Mouse (Mus musculus) liver, embryonic 11.5 days (tissue): ENCODE results near the gene G430095P16Rik. TPM values are rescaled to one million over a fixed set of nuclear protein-coding genes. Genes with fewer than 3 reads are reported as not detected.

Experiments used
- ATAC-seq: fragments of 200-750 bp; cut with Nextera tagmentation; replicated peaks from 2 replicates; pipeline ENCODE4 v1.8.0; 2017; ENCODE audit warnings: moderate number of reproducible peaks, mild to moderate bottlenecking, moderate TSS enrichment, moderate library complexity; ENCODE audit not compliant: low FRiP score
- DNase-seq: peaks from one replicate; pipeline ENCODE4 v3.0.0-alpha.2; 2017; ENCODE audit warnings: low spot score
- H3K27ac ChIP-seq: fragments of 300-500 bp; sonication (generic); 2 replicates; pipeline ENCODE4 v1.5.1; 2014; ENCODE audit warnings: mild to moderate bottlenecking, low read depth, low read length, control low read depth
- H3K27me3 ChIP-seq: fragments of 300-500 bp; sonication (generic); replicated peaks from 2 replicates; pipeline ENCODE4 v1.6.1; 2014; ENCODE audit warnings: low read length, mixed read lengths; ENCODE audit not compliant: control insufficient read depth, insufficient read depth
- H3K36me3 ChIP-seq: fragments of 300-500 bp; sonication (generic); 2 replicates; pipeline ENCODE4 v1.6.1; 2014; ENCODE audit warnings: mild to moderate bottlenecking, low read length, moderate library complexity, mixed read lengths; ENCODE audit not compliant: control insufficient read depth, insufficient read depth
- H3K4me1 ChIP-seq: fragments of 300-500 bp; sonication (generic); replicated peaks from 2 replicates; pipeline ENCODE4 v1.6.1; 2014; ENCODE audit warnings: low read length, mixed read lengths; ENCODE audit not compliant: control insufficient read depth, insufficient read depth
- H3K4me2 ChIP-seq: fragments of 300-500 bp; sonication (generic); 2 replicates; pipeline ENCODE4 v1.6.1; 2014; ENCODE audit warnings: mild to moderate bottlenecking, control low read depth, moderate library complexity
- H3K4me3 ChIP-seq: fragments of 300-500 bp; sonication (generic); 2 replicates; pipeline ENCODE4 v1.5.1; 2014; ENCODE audit warnings: low read depth, low read length, control low read depth
- H3K9ac ChIP-seq: fragments of 300-500 bp; sonication (generic); 2 replicates; pipeline ENCODE4 v1.6.1; 2014; ENCODE audit warnings: low read depth, low read length, control low read depth
- H3K9me3 ChIP-seq: fragments of 300-500 bp; sonication (generic); 2 replicates; pipeline ENCODE4 v1.6.1; 2016; ENCODE audit warnings: low read length, inconsistent platforms, mixed read lengths; ENCODE audit not compliant: control insufficient read depth
- WGBS: fragments of 180-500 bp; shearing (Covaris S2); extraction: QIAGEN DNeasy Blood & Tissue Kit; methylation state at CpG from one replicate; pipeline ENCODE4 v1.1.7; 2014; 5-methylcytosine and 5-hydroxymethylcytosine counted together
- polyA plus RNA-seq: library from polyadenylated mRNA; unstranded; fragments of >200 nt; fragmentation: Nextera tagmentation; extraction: Ambion mirVana; gene quantifications from 2 replicates; pipeline ENCODE4 v1.2.1, GENCODE M21; 2014

The G430095P16Rik gene
- polyA plus RNA-seq, 1 experiment from 2014 or later, result 12.3 TPM

- Histone ChIP-seq H3K4me2 (no peak overlapping the region), H3K9ac (no peak overlapping the region), H3K9me3 (no peaks in the 10 kb centered on the region), H3K27ac (peak overlapping the region; percentile 46; the same call in 1 of the 2 replicates), H3K27me3 (peaks cover 58% of the 10 kb centered on the region), H3K4me1 (peaks cover 21% of the 10 kb centered on the region), H3K36me3 (no peaks in the 10 kb centered on the region), H3K4me3 (no peak overlapping the region)
- no peak for DNase-seq
- ATAC-seq, result no peak
- 67% methylated on average over 4 of the region's 4 CpGs for WGBS
Observed at GRCm38 (mm10) chr8:84713381-84713780, 9.4 kb upstream of the G430095P16Rik start.

- 65% methylated on average over 4 of the region's 4 CpGs for WGBS
- no peak overlapping the region for H3K4me3 ChIP-seq
- H3K9me3 ChIP-seq, result no peaks in the 10 kb centered on the region
- H3K27ac ChIP-seq, result no peak overlapping the region
- no peak for ATAC-seq
- no peaks in the 10 kb centered on the region for H3K36me3 ChIP-seq
- peaks cover 51% of the 10 kb centered on the region for H3K27me3 ChIP-seq
- H3K4me2 ChIP-seq, result no peak overlapping the region
- H3K4me1 ChIP-seq, result peaks cover 14% of the 10 kb centered on the region
- DNase-seq, result no peak
- H3K9ac ChIP-seq, result no peak overlapping the region
Observed at GRCm38 (mm10) chr8:84714161-84714560, 8.6 kb upstream of the G430095P16Rik start.

- ATAC-seq, result no peak
- Histone ChIP-seq H3K27me3 (peaks cover 61% of the 10 kb centered on the region), H3K4me1 (peaks cover 13% of the 10 kb centered on the region), H3K36me3 (no peaks in the 10 kb centered on the region), H3K27ac (no peak overlapping the region), H3K4me3 (0 out of 2 replicates have a peak overlapping the region, but pooled peaks have one; percentile 17), H3K4me2 (peak overlapping the region; percentile 38), H3K9me3 (no peaks in the 10 kb centered on the region), H3K9ac (peak overlapping the region; percentile 3; the same call in 1 of the 2 replicates)
- no peak for DNase-seq
- WGBS, result 28% methylated on average over 27 of the region's 27 CpGs
Observed at GRCm38 (mm10) chr8:84715893-84716468, 6.8 kb upstream of the G430095P16Rik start.

- peaks cover 15% of the 10 kb centered on the region for H3K4me1 ChIP-seq
- no peak overlapping the region for H3K9ac ChIP-seq
- ATAC-seq, result no peak
- no peak overlapping the region for H3K27ac ChIP-seq
- H3K36me3 ChIP-seq, result no peaks in the 10 kb centered on the region
- peaks cover 58% of the 10 kb centered on the region for H3K27me3 ChIP-seq
- no peak for DNase-seq
- H3K4me3 ChIP-seq, result no peak overlapping the region
- WGBS, result 89% methylated on average over 11 of the region's 11 CpGs
- H3K9me3 ChIP-seq, result no peaks in the 10 kb centered on the region
- no peak overlapping the region for H3K4me2 ChIP-seq
Observed at GRCm38 (mm10) chr8:84716790-84717189, 6.0 kb upstream of the G430095P16Rik start.

GRCm38 (mm10) chr8:84718476-84718875 lies 4.3 kb upstream of the G430095P16Rik start:
- no peak overlapping the region for H3K27ac ChIP-seq
- H3K9ac ChIP-seq, result no peak overlapping the region
- H3K36me3 ChIP-seq, result no peaks in the 10 kb centered on the region
- DNase-seq (no peak), ATAC-seq (no peak)
- 85% methylated on average over 5 of the region's 5 CpGs for WGBS
- H3K4me1 ChIP-seq, result peaks cover 21% of the 10 kb centered on the region
- no peak overlapping the region for H3K4me3 ChIP-seq
- peaks cover 52% of the 10 kb centered on the region for H3K27me3 ChIP-seq
- no peaks in the 10 kb centered on the region for H3K9me3 ChIP-seq
- H3K4me2 ChIP-seq, result no peak overlapping the region

- no peak overlapping the region for H3K27ac ChIP-seq
- peaks cover 46% of the 10 kb centered on the region for H3K27me3 ChIP-seq
- no peak overlapping the region for H3K4me3 ChIP-seq
- no peak overlapping the region for H3K4me2 ChIP-seq
- no peak overlapping the region for H3K9ac ChIP-seq
- no peaks in the 10 kb centered on the region for H3K9me3 ChIP-seq
- 71% methylated on average over 5 of the region's 5 CpGs for WGBS
- DNase-seq (no peak), ATAC-seq (no peak)
- H3K36me3 ChIP-seq, result no peaks in the 10 kb centered on the region
- H3K4me1 ChIP-seq, result peaks cover 28% of the 10 kb centered on the region
Observed at GRCm38 (mm10) chr8:84718959-84719690, 3.7 kb upstream of the G430095P16Rik start.

- 0 out of 2 replicates have a peak, but pooled peaks have one; percentile 4 for ATAC-seq
- H3K9ac ChIP-seq, result peak overlapping the region; percentile 73
Observed at GRCm38 (mm10) chr8:84722530-84722849, 317 bp upstream of the G430095P16Rik start.

GRCm38 (mm10) chr8:84723571-84723900 lies 729 bp downstream of the G430095P16Rik start:
- WGBS, result 15% methylated on average over 7 of the region's 7 CpGs
- Histone ChIP-seq H3K27me3 (peaks cover 11% of the 10 kb centered on the region), H3K36me3 (no peaks in the 10 kb centered on the region; the same call in 1 of the 2 replicates), H3K4me2 (peak overlapping the region; percentile 75), H3K9me3 (no peaks in the 10 kb centered on the region), H3K9ac (peak overlapping the region; percentile 73), H3K4me3 (peak overlapping the region; percentile 48), H3K27ac (peak overlapping the region; percentile 91), H3K4me1 (peaks cover 66% of the 10 kb centered on the region)
- DNase-seq (no peak), ATAC-seq (peak; percentile 53)

More at GRCm38 (mm10) chr8:84722530-84722849, 317 bp upstream of the G430095P16Rik start:
- H3K4me2 ChIP-seq, result peak overlapping the region; percentile 75
- peaks cover 18% of the 10 kb centered on the region for H3K27me3 ChIP-seq
- WGBS, result 54% methylated on average over 6 of the region's 6 CpGs
- peak overlapping the region; percentile 91 for H3K27ac ChIP-seq
- H3K4me1 ChIP-seq, result peaks cover 59% of the 10 kb centered on the region
- no peak for DNase-seq
- peak overlapping the region; percentile 48 for H3K4me3 ChIP-seq
- H3K36me3 ChIP-seq, result no peaks in the 10 kb centered on the region; the same call in 1 of the 2 replicates
- no peaks in the 10 kb centered on the region for H3K9me3 ChIP-seq

- peak; percentile 61 for ATAC-seq
- no peaks in the 10 kb centered on the region for H3K9me3 ChIP-seq
- peak overlapping the region; percentile 91 for H3K27ac ChIP-seq
- H3K4me3 ChIP-seq, result peak overlapping the region; percentile 48
- peak; percentile 34 for DNase-seq
- peak overlapping the region; percentile 73 for H3K9ac ChIP-seq
- H3K4me1 ChIP-seq, result peaks cover 78% of the 10 kb centered on the region
- H3K27me3 ChIP-seq, result peaks cover 10% of the 10 kb centered on the region
- 49% methylated on average over 9 of the region's 9 CpGs for WGBS
- H3K4me2 ChIP-seq, result peak overlapping the region; percentile 75
- no peaks in the 10 kb centered on the region; the same call in 1 of the 2 replicates for H3K36me3 ChIP-seq
Observed at GRCm38 (mm10) chr8:84724683-84725082, 1.9 kb downstream of the G430095P16Rik start.
